Mouse (Mus musculus) lung, adult 2 months (tissue): ENCODE measurements around the gene Bcl2l12. TPM values are rescaled to one million over a fixed set of nuclear protein-coding genes. Genes with fewer than 3 reads are reported as not detected.

ENCODE experiments used
- DNase-seq: peaks from one replicate; pipeline ENCODE4 v3.0.0; 2022
- H3K4me1 ChIP-seq: fragments of 200-500 bp; 2 replicates; pipeline ENCODE4 v1.6.1; 2011; ENCODE audit warnings: low read length; ENCODE audit not compliant: control insufficient read depth, insufficient read depth
- H3K4me3 ChIP-seq: fragments of 200-500 bp; replicated peaks from 2 replicates; pipeline ENCODE3; 2011; ENCODE audit warnings: low read depth, mild to moderate bottlenecking, control low read depth, low read length; ENCODE audit errors: extremely low read depth
- CTCF ChIP-seq: fragments of 200-500 bp; IDR thresholded peaks from 2 replicates; pipeline ENCODE4 v1.5.1; 2011; ENCODE audit warnings: mild to moderate bottlenecking, low read length, control low read depth; ENCODE audit not compliant: insufficient read depth
- POLR2A ChIP-seq: fragments of 200-500 bp; IDR thresholded peaks from 2 replicates; pipeline ENCODE4 v1.6.1; 2011; ENCODE audit warnings: low read depth, mild to moderate bottlenecking, control low read depth, low read length, borderline replicate concordance; ENCODE audit errors: extremely low read depth
- WGBS: fragments of 180-500 bp; shearing (Covaris S2); methylation state at CpG from one replicate; pipeline ENCODE4 v1.1.7; 2018; 5-methylcytosine and 5-hydroxymethylcytosine counted together
- polyA plus RNA-seq: library from polyadenylated mRNA; depleted of rRNA; stranded (reverse); fragments of >200 nt; gene quantifications from 2 replicates; pipeline ENCODE4 v1.2.3, GENCODE M21; 2012

Gene Bcl2l12
- polyA plus RNA-seq, 1 experiment = 37.1 TPM

- 0 out of 2 replicates have a peak, but pooled peaks have one; percentile 12 for TF ChIP-seq CTCF
- TF ChIP-seq POLR2A = no peak
- Histone ChIP-seq H3K4me3 (no peak overlapping the region), H3K4me1 (0 out of 2 replicates have a peak, but pooled peaks cover 2% of the 10 kb centered on the region)
- WGBS = 62% methylated on average over 7 of the region's 7 CpGs
- no peak for DNase-seq
Observed at GRCm38 (mm10) chr7:44965975-44966374, 32.5 kb downstream of the Bcl2l12 start.

- Histone ChIP-seq H3K4me3 (no peak overlapping the region), H3K4me1 (no peaks in the 10 kb centered on the region)
- DNase-seq = no peak
- WGBS = 95% methylated on average over 13 of the region's 13 CpGs
- no peak for TF ChIP-seq CTCF
- TF ChIP-seq POLR2A = no peak
Observed at GRCm38 (mm10) chr7:44964990-44965389, 33.5 kb downstream of the Bcl2l12 start.

DNA sequence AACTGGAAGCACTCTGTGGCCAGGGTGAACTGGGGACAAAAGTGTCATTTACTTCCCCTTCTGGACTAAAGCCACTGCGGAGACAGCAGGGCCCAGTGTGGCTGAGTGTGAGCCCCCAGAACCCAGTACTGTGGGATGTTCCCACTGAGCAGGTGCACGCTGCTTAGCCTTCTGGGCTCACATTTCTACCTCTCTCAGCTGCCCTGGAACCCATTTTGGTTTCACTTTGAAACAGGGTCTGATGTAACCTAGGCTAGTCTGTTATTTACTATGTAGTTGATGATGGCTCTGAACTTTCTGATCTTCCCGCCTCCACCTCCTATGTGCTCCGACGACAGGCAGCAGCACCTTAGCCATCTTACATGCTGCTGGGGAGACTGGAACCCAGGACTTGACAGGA lies 35.7 kb downstream of the Bcl2l12 start:
- WGBS = 82% methylated on average over 5 of the region's 5 CpGs
- no peak for DNase-seq
- no peak overlapping the region for H3K4me3 ChIP-seq
- TF ChIP-seq POLR2A (no peak), CTCF (no peak)
- no peaks in the 10 kb centered on the region for H3K4me1 ChIP-seq

- Histone ChIP-seq H3K4me3 (no peak overlapping the region), H3K4me1 (no peaks in the 10 kb centered on the region)
- 68% methylated on average over 8 of the region's 8 CpGs for WGBS
- no peak for DNase-seq
- no peak for TF ChIP-seq POLR2A
- no peak for TF ChIP-seq CTCF
Observed at GRCm38 (mm10) chr7:44962337-44962736, 36.2 kb downstream of the Bcl2l12 start.

DNA sequence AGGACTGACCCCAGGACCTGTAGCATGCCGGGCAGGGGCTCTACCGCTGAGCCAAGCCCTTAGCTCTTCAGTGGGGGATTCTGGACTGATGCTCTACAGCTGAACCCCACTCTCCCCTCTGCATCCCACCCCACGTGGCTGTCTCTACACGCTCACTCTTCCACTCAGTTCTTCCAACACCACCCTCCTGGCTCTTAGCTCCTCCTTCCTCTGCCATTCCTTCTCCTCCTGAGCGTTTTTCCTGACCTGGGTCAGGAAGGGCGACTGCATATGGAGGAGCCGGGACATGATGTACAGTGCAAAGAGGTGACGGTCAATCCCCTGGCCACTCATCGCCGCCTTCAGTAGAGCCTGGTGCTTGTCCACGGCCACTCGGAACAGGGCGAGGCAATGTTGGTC lies 38.0 kb downstream of the Bcl2l12 start:
- 81% methylated on average over 13 of the region's 13 CpGs for WGBS
- Histone ChIP-seq H3K4me1 (no peaks in the 10 kb centered on the region), H3K4me3 (no peak overlapping the region)
- TF ChIP-seq POLR2A (no peak), CTCF (no peak)
- no peak for DNase-seq

DNA sequence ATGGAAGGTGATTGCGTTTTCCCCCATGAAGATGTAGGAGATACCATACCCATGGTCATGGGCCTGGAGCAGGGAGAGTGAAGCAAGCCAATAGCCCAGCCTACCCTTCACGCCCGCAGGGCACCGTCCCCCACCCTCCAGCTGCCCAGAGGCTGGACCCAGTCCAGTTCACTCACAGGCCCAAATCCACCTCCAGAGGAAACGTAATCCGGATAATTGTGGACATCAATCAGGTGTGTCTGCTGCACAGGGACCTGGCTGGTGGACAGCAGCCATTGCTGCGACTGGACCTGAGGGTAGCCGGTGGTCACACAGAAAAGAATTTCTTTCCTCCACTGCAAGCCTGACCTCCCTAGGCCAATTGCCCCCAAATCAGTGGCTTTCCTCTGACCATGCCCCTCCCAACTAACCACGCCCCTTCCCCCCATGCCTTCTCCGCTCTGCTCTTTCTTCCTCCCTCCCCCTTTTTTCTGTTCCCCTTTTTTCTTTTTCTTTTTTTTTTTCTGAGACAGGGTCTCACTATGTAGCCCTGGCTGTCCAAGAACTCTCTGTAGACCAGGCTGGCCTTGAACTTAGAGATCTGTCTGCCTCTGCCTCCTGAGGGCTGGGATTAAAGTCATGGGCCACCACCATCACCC lies 38.5 kb downstream of the Bcl2l12 start:
- Histone ChIP-seq H3K4me3 (no peak overlapping the region), H3K4me1 (no peaks in the 10 kb centered on the region)
- no peak for TF ChIP-seq CTCF
- TF ChIP-seq POLR2A = no peak
- no peak for DNase-seq
- whole genome bisulfite sequencing = 79% methylated on average over 10 of the region's 10 CpGs

DNA sequence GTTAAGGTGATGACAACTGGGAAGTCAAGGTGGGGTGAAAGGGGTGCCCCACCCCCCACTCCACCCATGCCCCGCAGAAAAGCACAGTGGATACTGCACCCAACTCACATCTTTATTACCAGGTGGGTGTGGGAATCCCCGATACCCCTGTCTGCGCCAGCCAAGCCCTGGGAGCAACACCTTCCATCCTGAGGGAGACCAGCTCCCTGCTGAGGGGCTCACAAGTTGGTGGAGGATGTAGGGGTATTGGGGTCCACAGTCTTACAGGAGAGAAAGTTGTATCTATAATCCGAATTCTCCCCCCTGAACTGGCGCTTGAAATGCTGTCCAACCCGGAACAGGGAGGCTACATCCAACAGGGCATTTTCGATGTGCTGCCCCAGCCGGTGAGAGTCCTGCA lies 39.2 kb downstream of the Bcl2l12 start:
- TF ChIP-seq CTCF (no peak), POLR2A (no peak)
- DNase-seq = no peak
- Histone ChIP-seq H3K4me1 (no peaks in the 10 kb centered on the region), H3K4me3 (no peak overlapping the region)
- WGBS = 73% methylated on average over 8 of the region's 8 CpGs

DNA sequence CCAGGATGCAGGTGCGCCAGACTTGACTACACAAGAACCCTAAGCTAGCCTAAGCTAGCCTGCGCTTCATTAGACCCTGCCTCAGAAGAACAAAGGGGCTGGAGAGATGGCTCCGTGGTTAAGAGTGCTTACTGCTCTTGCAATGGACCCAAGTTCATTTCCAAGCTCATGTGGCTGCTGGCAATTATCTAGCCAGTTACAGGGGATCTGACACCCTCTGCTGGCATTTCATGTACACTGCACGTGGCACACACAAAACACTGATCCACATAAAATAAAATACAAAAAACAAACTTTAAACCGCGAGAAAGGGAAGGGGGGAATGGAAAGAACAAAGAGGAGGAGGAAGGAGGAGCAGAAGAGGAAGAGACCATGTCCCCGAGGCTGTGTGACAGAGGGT lies 40.3 kb downstream of the Bcl2l12 start:
- TF ChIP-seq CTCF = peak; percentile 56
- no peak for TF ChIP-seq POLR2A
- DNase-seq = no peak

GRCm38 (mm10) chr7:44957183-44957835 lies 41.2 kb downstream of the Bcl2l12 start:
- Histone ChIP-seq H3K4me1 (no peaks in the 10 kb centered on the region), H3K4me3 (no peak overlapping the region)
- TF ChIP-seq POLR2A = no peak
- 67% methylated on average over 20 of the region's 20 CpGs for WGBS
- DNase-seq = no peak

More for the DNA sequence above, 40.3 kb downstream of the Bcl2l12 start:
- Histone ChIP-seq H3K4me3 (no peak overlapping the region), H3K4me1 (no peaks in the 10 kb centered on the region)
- 38% methylated on average over 7 of the region's 7 CpGs for WGBS

DNA sequence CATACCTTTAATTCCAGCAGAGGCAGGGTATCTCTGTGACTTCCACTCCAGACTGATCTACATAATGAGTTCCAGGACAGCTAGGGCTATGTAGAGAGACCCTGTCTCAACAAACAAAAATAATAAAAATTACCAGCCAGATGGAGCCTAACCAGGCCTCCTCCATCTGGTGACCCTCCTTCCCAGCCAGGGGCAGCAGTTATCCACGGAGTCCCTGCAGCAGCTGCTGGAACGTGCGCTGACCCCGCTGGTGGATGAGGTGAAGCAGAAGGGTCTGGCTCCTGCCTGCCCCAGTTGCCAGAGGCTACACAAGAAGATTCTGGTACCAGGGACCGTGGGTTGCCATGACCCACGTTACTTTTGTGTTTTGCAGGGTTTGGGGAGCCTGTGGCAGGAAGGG lies 42.2 kb downstream of the Bcl2l12 start:
- no peak for TF ChIP-seq CTCF
- no peak for TF ChIP-seq POLR2A
- no peak for DNase-seq
- 63% methylated on average over 6 of the region's 6 CpGs for WGBS
- Histone ChIP-seq H3K4me3 (no peak overlapping the region), H3K4me1 (peaks cover 3% of the 10 kb centered on the region; the same call in 1 of the 2 replicates)
